Mouse (Mus musculus): ENCODE data around the gene Kif1a.

DNA sequence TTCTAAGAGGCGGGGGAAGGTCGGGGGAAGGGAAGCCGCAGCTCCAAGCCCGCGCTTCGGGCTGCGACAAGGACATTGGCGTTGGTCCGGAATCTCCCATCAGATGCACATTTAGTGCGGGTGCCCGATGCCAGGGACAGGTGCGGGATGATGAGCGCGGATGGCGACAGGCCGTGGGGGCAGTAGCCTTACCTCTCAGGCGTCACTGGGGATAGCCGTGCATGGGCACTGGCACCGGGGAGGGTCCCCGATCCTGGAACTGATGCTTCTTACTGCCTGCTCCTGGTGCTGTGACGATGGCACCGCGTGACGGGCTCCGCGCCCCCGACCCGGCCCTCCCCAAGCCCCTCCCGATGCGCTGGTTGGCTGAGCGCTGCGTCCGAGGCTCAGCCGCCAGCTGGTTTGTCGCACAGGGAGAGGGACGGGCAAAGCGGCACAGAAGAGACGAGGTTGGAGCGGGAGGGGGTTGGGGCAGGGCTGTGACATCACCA is at the start of gene Kif1a:
- TF ChIP-seq CTCF (IDR thresholded peaks at IDR 0.05; ENCODE audit: borderline replicate concordance, insufficient read depth, low read depth, low read length) (no peak), POLR2A (IDR thresholded peaks at IDR 0.05; ENCODE audit: borderline replicate concordance, insufficient read depth, low read length) (peak; percentile 82)

Measured in cerebellum, adult 2 months (tissue).